Mouse (Mus musculus) kidney, postnatal 14 days (tissue): ENCODE measurements around the gene Use1.
"Not testable (repeated sequence)": the region's sequence is repeated elsewhere in the genome, so short reads cannot be mapped to it uniquely, and the experiment has no call there.

ENCODE experiments used
- DNase-seq: peaks from one replicate; pipeline ENCODE4 v3.0.0; 2022; ENCODE audit warnings: mixed read lengths

Gene Use1

GRCm38 (mm10) chr8:71366771-71367528 is at the start of gene Use1:
Gene Use1 (plus strand): TSS chr8:71366848.
- peak; percentile 96 for DNase-seq

- DNase-seq, result not testable (repeated sequence)
Observed at GRCm38 (mm10) chr8:71318610-71319009, 48.0 kb upstream of the Use1 start.

GRCm38 (mm10) chr8:71319760-71320159 is 46.9 kb upstream of the Use1 start:
- not testable (repeated sequence) for DNase-seq

GRCm38 (mm10) chr8:71322939-71323338 is 43.7 kb upstream of the Use1 start:
- DNase-seq, result no peak

- peak; percentile 38 for DNase-seq
Observed at GRCm38 (mm10) chr8:71324848-71325247, 41.8 kb upstream of the Use1 start.

- not testable (repeated sequence) for DNase-seq
Observed at GRCm38 (mm10) chr8:71337834-71338233, 28.8 kb upstream of the Use1 start.

GRCm38 (mm10) chr8:71340625-71341024 is 26.0 kb upstream of the Use1 start:
- DNase-seq, result peak; percentile 49

GRCm38 (mm10) chr8:71346581-71346980 is 20.1 kb upstream of the Use1 start:
- no peak for DNase-seq

- DNase-seq, result no peak
Observed at GRCm38 (mm10) chr8:71351117-71351516, 15.5 kb upstream of the Use1 start.

- no peak for DNase-seq
Observed at GRCm38 (mm10) chr8:71351520-71351919, 15.1 kb upstream of the Use1 start.

- no peak for DNase-seq
Observed at GRCm38 (mm10) chr8:71358026-71358425, 8.6 kb upstream of the Use1 start.

- peak; percentile 24 for DNase-seq
Observed at GRCm38 (mm10) chr8:71367529-71368176, 1.0 kb downstream of the Use1 start.

GRCm38 (mm10) chr8:71368366-71368765 is 1.7 kb downstream of the Use1 start:
- DNase-seq, result no peak

- DNase-seq, result no peak
Observed at GRCm38 (mm10) chr8:71369040-71369718, 2.5 kb downstream of the Use1 start.

- DNase-seq, result no peak
Observed at GRCm38 (mm10) chr8:71370711-71371235, 4.1 kb downstream of the Use1 start.

GRCm38 (mm10) chr8:71371236-71371848 is 4.7 kb downstream of the Use1 start, which contains the start of gene Ocel1:
Gene Ocel1 (plus strand): TSS chr8:71371298.
- peak; percentile 99 for DNase-seq

GRCm38 (mm10) chr8:71372427-71372826 is 5.8 kb downstream of the Use1 start:
- DNase-seq, result no peak

GRCm38 (mm10) chr8:71373000-71373399 is 6.4 kb downstream of the Use1 start:
- no peak for DNase-seq

- DNase-seq, result peak; percentile 70
Observed at GRCm38 (mm10) chr8:71374616-71375206, 8.1 kb downstream of the Use1 start.

GRCm38 (mm10) chr8:71375581-71376422 is 9.2 kb downstream of the Use1 start:
- DNase-seq, result peak; percentile 89

GRCm38 (mm10) chr8:71376423-71377030 is 9.9 kb downstream of the Use1 start:
- DNase-seq, result peak; percentile 41
